Comparison of ENCODE assay signal across 10 mouse cellular contexts in genomic region chr1:173905885-173906284, GRCm38 (mm10). TPM values are rescaled to one million over a fixed set of nuclear protein-coding genes. Genes with fewer than 3 reads are reported as not detected.
A peak's percentile ranks its signal among the peaks of the same experiment; 100 is the strongest.
DNase-seq lines count a peak whose midpoint lies in the region; ATAC-seq and TF ChIP-seq lines count a peak whose summit lies in the region.
"Not testable (repeated sequence)": the region's sequence is repeated elsewhere in the genome, so short reads cannot be mapped to it uniquely, and the experiment has no call there.
"Had no signal": no experiment of that assay in that cellular context is flagged by ENCODE, and none has a peak within 500 bp of the region (broad histone marks: within the 10 kb centered on the region; RNA-seq: fewer than 3 reads in every experiment).

No protein-coding gene starts in this region.

- not testable (repeated sequence) for TF ChIP-seq RAD21 in CH12.LX (IDR thresholded peaks at IDR 0.05; ENCODE audit: low read depth, low read length)

- not testable (repeated sequence) for H3K9me3 ChIP-seq in CH12.LX (replicated peaks; ENCODE audit: low read length)

- peak; percentile 92 for ATAC-seq in activated CD4-positive, CD25-positive, alpha-beta regulatory T cell, adult 4 months
- ATAC-seq in inflammation-experienced regulatory T-cells, adult 6 months: peak; percentile 85

- not testable (repeated sequence) for H3K9ac ChIP-seq in CH12.LX (ENCODE audit: insufficient read depth, low read depth)

- peak overlapping the region; percentile 36; the same call in 1 of the 2 replicates for H3K27ac ChIP-seq in CH12.LX (ENCODE audit: insufficient read depth, low read depth)

- TF ChIP-seq CTCF in CH12.LX (conservative IDR thresholded peaks at IDR 0.05 in 1 of 2, IDR thresholded peaks at IDR 0.05 in 1 of 2; ENCODE audit: low read depth in 2 of 2, low read length in 2 of 2): not testable (repeated sequence)

- H3K27me3 ChIP-seq in CH12.LX (replicated peaks): not testable (repeated sequence)

- DNase-seq in B cell, adult 2 months: peak; percentile 33 to 50
- peak; percentile 74 for DNase-seq in CD4-positive, CD25-positive, alpha-beta regulatory T cell, adult 2 months (ENCODE audit: low read depth, low spot score)
- DNase-seq in CH12.LX (ENCODE audit: extremely low read depth): peak; percentile 44
- peak; percentile 37 for DNase-seq in natural killer cell, adult 2 months (ENCODE audit: low spot score in 2 of 2)
- DNase-seq in spleen, adult 12 weeks (ENCODE audit: low spot score): peak; percentile 15

- H3K36me3 ChIP-seq in CH12.LX (replicated peaks in 1 of 2; ENCODE audit: control insufficient read depth in 1 of 2, insufficient read depth in 1 of 2, low read length in 1 of 2): not testable (repeated sequence)

- not testable (repeated sequence) for TF ChIP-seq POLR2A in CH12.LX (IDR thresholded peaks at IDR 0.05; ENCODE audit: low read depth, low read length)

- in situ Hi-C loops in CH12.LX (cut with MboI; ENCODE audit: low pct_ligation_motif_present, low pct_unique_long_range_greater_than_20kb, low sequenced_read_pairs): not testable (repeated sequence)

- dilution Hi-C loops in CH12.LX (cut with MboI; ENCODE audit: extremely low pct_ligation_motif_present, extremely low pct_unique_long_range_greater_than_20kb, low sequenced_read_pairs): not testable (repeated sequence)

- H3K4me2 ChIP-seq in CH12.LX (ENCODE audit: insufficient read depth, low read depth, poor library complexity, severe bottlenecking): not testable (repeated sequence)

- peaks cover 0 to 20% of the 10 kb centered on the region in 2 experiments; a peak in 1 of 4 replicates for H3K4me1 ChIP-seq in CH12.LX (ENCODE audit: control insufficient read depth in 1 of 2, insufficient read depth in 2 of 2)

- H3K4me3 ChIP-seq in CH12.LX (replicated peaks in 1 of 3; ENCODE audit: low read depth in 2 of 3, low read length in 2 of 3, poor library complexity in 1 of 3): not testable (repeated sequence)

- not testable (repeated sequence) for H3K79me2 ChIP-seq in CH12.LX (replicated peaks; ENCODE audit: control insufficient read depth, extremely low read depth, insufficient read depth, poor library complexity, severe bottlenecking)

- TF ChIP-seq EP300 in CH12.LX (IDR thresholded peaks at IDR 0.05; ENCODE audit: low read length): peak; percentile 44

TF ChIP-seq in CH12.LX, 34 proteins besides CTCF, POLR2A, EP300 and RAD21:
- TF ChIP-seq TBP (conservative IDR thresholded peaks at IDR 0.05; ENCODE audit: low read depth, low read length) (0 out of 2 replicates have a peak, but pooled peaks have one; percentile 29), MYC (IDR thresholded peaks at IDR 0.05; ENCODE audit: low read depth, low read length) (0 out of 2 replicates have a peak, but pooled peaks have one; percentile 9), IRF4 (IDR thresholded peaks at IDR 0.05; ENCODE audit: low read depth, low read length) (peak; percentile 33; the same call in 1 of the 2 replicates), TCF12 (IDR thresholded peaks at IDR 0.05; ENCODE audit: low read depth, low read length) (peak; percentile 54; the same call in 1 of the 2 replicates)

RNA-seq across cellular contexts. Expression of gene Ifi211, which starts 7.0 kb away (rescaled TPM):
- total RNA-seq in CH12.LX (2012; rRNA removed) (57.8 and 89.1 TPM in 2 replicates), CH12.LX (2014; rRNA removed) (114 and 130 TPM in 2 replicates)
- polyA plus RNA-seq in CH12.LX (2012; ENCODE audit: insufficient read length, low read depth): 66.6 and 67.9 TPM in 2 replicates
- polyA plus RNA-seq in activated CD4-positive, CD25-positive, alpha-beta regulatory T cell, adult 4 months (2017; shearing (Covaris generic)): 1 to 10 TPM; 3.1 to 3.2 TPM
- polyA plus RNA-seq in inflammation-experienced regulatory T-cells, adult 6 months (2017; shearing (Covaris generic)): 1 to 10 TPM; 1.1 to 7.2 (median 2.0) TPM
- total RNA-seq: MEL had no signal
- polyA plus RNA-seq: erythroblast, embryonic 14.5 days had no signal

RNA-seq across cellular contexts. Expression of gene Mndal, which starts 36.4 kb away (rescaled TPM):
- total RNA-seq in CH12.LX (2012; rRNA removed): 56.8 and 57.9 TPM in 2 replicates
- total RNA-seq in CH12.LX (2014; rRNA removed): 107 and 153 TPM in 2 replicates
- 175 and 183 TPM in 2 replicates for polyA plus RNA-seq in CH12.LX (2012; ENCODE audit: insufficient read length, low read depth)
- polyA plus RNA-seq in activated CD4-positive, CD25-positive, alpha-beta regulatory T cell, adult 4 months (2017; shearing (Covaris generic)): 100 to 1,000 TPM; 388 to 517 TPM
- polyA plus RNA-seq in inflammation-experienced regulatory T-cells, adult 6 months (2017; shearing (Covaris generic)): 100 to 1,000 TPM; 399 to 475 (median 464) TPM
- total RNA-seq: MEL had no signal
- polyA plus RNA-seq: erythroblast, embryonic 14.5 days; forebrain, embryonic 10.5 days had no signal

RNA-seq across cellular contexts. Expression of gene Ifi203, which starts 36.6 kb away (rescaled TPM):
- total RNA-seq in CH12.LX (2012; rRNA removed): 13.3 and 14.2 TPM in 2 replicates
- 27.5 and 35.8 TPM in 2 replicates for total RNA-seq in CH12.LX (2014; rRNA removed)
- 33.0 and 36.5 TPM in 2 replicates for polyA plus RNA-seq in CH12.LX (2012; ENCODE audit: insufficient read length, low read depth)
- polyA plus RNA-seq in activated CD4-positive, CD25-positive, alpha-beta regulatory T cell, adult 4 months (2017; shearing (Covaris generic)): 100 to 1,000 TPM; 295 to 386 TPM
- polyA plus RNA-seq in inflammation-experienced regulatory T-cells, adult 6 months (2017; shearing (Covaris generic)): 100 to 1,000 TPM; 241 to 353 (median 324) TPM
- polyA plus RNA-seq: erythroblast, embryonic 14.5 days had no signal

Comparison
In these comparisons a context has a peak if more than half of its experiments do, and no peak if none do; other contexts are left out.
1. DNase-seq: peak in every context shown above with its lines; median percentile 74 in CD4-positive, CD25-positive, alpha-beta regulatory T cell, adult 2 months; 44 in CH12.LX; 42 in B cell, adult 2 months; 37 in natural killer cell, adult 2 months; 15 in spleen, adult 12 weeks.